Mouse (Mus musculus) ES-E14 (cell line): ENCODE measurements around the gene Kcnab3.

Experiments
- HCFC1 ChIP-seq: IDR thresholded peaks from 2 replicates; pipeline ENCODE4 v1.6.1; 2012; ENCODE audit warnings: low read length, inconsistent platforms, borderline replicate concordance; ENCODE audit not compliant: insufficient read depth
- ZNF384 ChIP-seq: IDR thresholded peaks from 2 replicates; pipeline ENCODE4 v1.6.1; 2012; ENCODE audit warnings: low read depth, low read length, inconsistent platforms

- TF ChIP-seq ZNF384 (no peak), HCFC1 (no peak)
These were observed 30.8 kb upstream of the Kcnab3 start for GRCm38 (mm10) chr11:69295286-69295685.
